Mouse (Mus musculus): ENCODE data around the gene Dgke. TPM values are rescaled to one million over a fixed set of nuclear protein-coding genes. Genes with fewer than 3 reads are reported as not detected.

Dgke gene
- polyA plus RNA-seq, 1 experiment from 2014 or later, result 3.0 TPM

- peak; percentile 33 for DNase-seq (ENCODE audit: low spot score)
- Histone ChIP-seq H3K4me2 (ENCODE audit: low read depth, low read length) (no peak overlapping the region), H3K9me3 (ENCODE audit: control insufficient read depth, low read length) (no peaks in the 10 kb centered on the region), H3K4me1 (ENCODE audit: control insufficient read depth, insufficient read depth, low read length) (no peaks in the 10 kb centered on the region), H3K27me3 (replicated peaks; ENCODE audit: control insufficient read depth, insufficient read depth, low read length) (no peaks in the 10 kb centered on the region), H3K4me3 (ENCODE audit: low read depth, low read length) (no peak overlapping the region), H3K36me3 (ENCODE audit: control insufficient read depth, insufficient read depth, low read length) (peaks cover 58% of the 10 kb centered on the region), H3K9ac (ENCODE audit: low read depth, low read length) (no peak overlapping the region), H3K27ac (replicated peaks; ENCODE audit: low read depth, low read length) (no peak overlapping the region)
- 36% methylated on average over 3 of the region's 3 CpGs for WGBS
- ATAC-seq (ENCODE audit: low read depth), result no peak
Measured at GRCm38 (mm10) chr11:89039325-89039724, 27.3 kb downstream of the Dgke start.

GRCm38 (mm10) chr11:89038496-89038895 is 28.2 kb downstream of the Dgke start:
- Histone ChIP-seq H3K27ac (replicated peaks; ENCODE audit: low read depth, low read length) (no peak overlapping the region), H3K9ac (ENCODE audit: low read depth, low read length) (no peak overlapping the region), H3K4me3 (ENCODE audit: low read depth, low read length) (no peak overlapping the region), H3K4me2 (ENCODE audit: low read depth, low read length) (no peak overlapping the region), H3K4me1 (ENCODE audit: control insufficient read depth, insufficient read depth, low read length) (no peaks in the 10 kb centered on the region), H3K27me3 (replicated peaks; ENCODE audit: control insufficient read depth, insufficient read depth, low read length) (no peaks in the 10 kb centered on the region), H3K9me3 (ENCODE audit: control insufficient read depth, low read length) (no peaks in the 10 kb centered on the region), H3K36me3 (ENCODE audit: control insufficient read depth, insufficient read depth, low read length) (peaks cover 51% of the 10 kb centered on the region)
- no peak for DNase-seq (ENCODE audit: low spot score)
- ATAC-seq (ENCODE audit: low read depth), result no peak
- 87% methylated on average over 6 of the region's 6 CpGs for WGBS

- Histone ChIP-seq H3K36me3 (ENCODE audit: control insufficient read depth, insufficient read depth, low read length) (peaks cover 22% of the 10 kb centered on the region), H3K4me2 (ENCODE audit: low read depth, low read length) (no peak overlapping the region), H3K9me3 (ENCODE audit: control insufficient read depth, low read length) (no peaks in the 10 kb centered on the region), H3K27me3 (replicated peaks; ENCODE audit: control insufficient read depth, insufficient read depth, low read length) (no peaks in the 10 kb centered on the region), H3K4me1 (ENCODE audit: control insufficient read depth, insufficient read depth, low read length) (no peaks in the 10 kb centered on the region), H3K9ac (ENCODE audit: low read depth, low read length) (no peak overlapping the region), H3K4me3 (ENCODE audit: low read depth, low read length) (no peak overlapping the region), H3K27ac (replicated peaks; ENCODE audit: low read depth, low read length) (no peak overlapping the region)
- DNase-seq (ENCODE audit: low spot score) (no peak), ATAC-seq (ENCODE audit: low read depth) (no peak)
- 82% methylated on average over 3 of the region's 3 CpGs for WGBS
Measured at GRCm38 (mm10) chr11:89035552-89035951, 31.1 kb downstream of the Dgke start.

- Histone ChIP-seq H3K4me3 (ENCODE audit: low read depth, low read length) (no peak overlapping the region), H3K27ac (replicated peaks; ENCODE audit: low read depth, low read length) (no peak overlapping the region), H3K4me1 (ENCODE audit: control insufficient read depth, insufficient read depth, low read length) (no peaks in the 10 kb centered on the region), H3K36me3 (ENCODE audit: control insufficient read depth, insufficient read depth, low read length) (peaks cover 12% of the 10 kb centered on the region), H3K9me3 (ENCODE audit: control insufficient read depth, low read length) (no peaks in the 10 kb centered on the region), H3K4me2 (ENCODE audit: low read depth, low read length) (no peak overlapping the region), H3K27me3 (replicated peaks; ENCODE audit: control insufficient read depth, insufficient read depth, low read length) (no peaks in the 10 kb centered on the region), H3K9ac (ENCODE audit: low read depth, low read length) (no peak overlapping the region)
- no peak for DNase-seq (ENCODE audit: low spot score)
- ATAC-seq (ENCODE audit: low read depth), result no peak
Measured at GRCm38 (mm10) chr11:89034592-89034991, 32.1 kb downstream of the Dgke start.

- no peak overlapping the region for H3K9ac ChIP-seq (ENCODE audit: low read depth, low read length)
- 26% methylated on average over 1 of the region's 1 CpGs for WGBS
- no peaks in the 10 kb centered on the region for H3K36me3 ChIP-seq (ENCODE audit: control insufficient read depth, insufficient read depth, low read length)
- no peaks in the 10 kb centered on the region for H3K9me3 ChIP-seq (ENCODE audit: control insufficient read depth, low read length)
- H3K4me2 ChIP-seq (ENCODE audit: low read depth, low read length), result no peak overlapping the region
- DNase-seq (ENCODE audit: low spot score) (peak; percentile 18), ATAC-seq (ENCODE audit: low read depth) (no peak)
- H3K27ac ChIP-seq (replicated peaks; ENCODE audit: low read depth, low read length), result no peak overlapping the region
- H3K4me1 ChIP-seq (ENCODE audit: control insufficient read depth, insufficient read depth, low read length), result no peaks in the 10 kb centered on the region
- no peak overlapping the region for H3K4me3 ChIP-seq (ENCODE audit: low read depth, low read length)
- H3K27me3 ChIP-seq (replicated peaks; ENCODE audit: control insufficient read depth, insufficient read depth, low read length), result no peaks in the 10 kb centered on the region
Measured at GRCm38 (mm10) chr11:89031189-89031588, 35.5 kb downstream of the Dgke start.

- Histone ChIP-seq H3K36me3 (ENCODE audit: control insufficient read depth, insufficient read depth, low read length) (no peaks in the 10 kb centered on the region), H3K4me3 (ENCODE audit: low read depth, low read length) (no peak overlapping the region), H3K27ac (replicated peaks; ENCODE audit: low read depth, low read length) (no peak overlapping the region), H3K4me2 (ENCODE audit: low read depth, low read length) (no peak overlapping the region), H3K9me3 (ENCODE audit: control insufficient read depth, low read length) (no peaks in the 10 kb centered on the region), H3K4me1 (ENCODE audit: control insufficient read depth, insufficient read depth, low read length) (no peaks in the 10 kb centered on the region), H3K27me3 (replicated peaks; ENCODE audit: control insufficient read depth, insufficient read depth, low read length) (no peaks in the 10 kb centered on the region), H3K9ac (ENCODE audit: low read depth, low read length) (no peak overlapping the region)
- ATAC-seq (ENCODE audit: low read depth) (no peak), DNase-seq (ENCODE audit: low spot score) (no peak)
- WGBS, result 82% methylated on average over 6 of the region's 6 CpGs
Measured at GRCm38 (mm10) chr11:89030552-89030951, 36.1 kb downstream of the Dgke start.

- ATAC-seq (ENCODE audit: low read depth) (no peak), DNase-seq (ENCODE audit: low spot score) (no peak)
- Histone ChIP-seq H3K27me3 (replicated peaks; ENCODE audit: control insufficient read depth, insufficient read depth, low read length) (no peaks in the 10 kb centered on the region), H3K9ac (ENCODE audit: low read depth, low read length) (no peak overlapping the region), H3K36me3 (ENCODE audit: control insufficient read depth, insufficient read depth, low read length) (no peaks in the 10 kb centered on the region), H3K4me3 (ENCODE audit: low read depth, low read length) (no peak overlapping the region), H3K9me3 (ENCODE audit: control insufficient read depth, low read length) (no peaks in the 10 kb centered on the region), H3K27ac (replicated peaks; ENCODE audit: low read depth, low read length) (no peak overlapping the region), H3K4me2 (ENCODE audit: low read depth, low read length) (no peak overlapping the region), H3K4me1 (ENCODE audit: control insufficient read depth, insufficient read depth, low read length) (no peaks in the 10 kb centered on the region)
- 49% methylated on average over 10 of the region's 10 CpGs for WGBS
Measured at GRCm38 (mm10) chr11:89028871-89029405, 37.7 kb downstream of the Dgke start.

- 52% methylated on average over 10 of the region's 10 CpGs for WGBS
Measured at GRCm38 (mm10) chr11:89027955-89028361, 38.7 kb downstream of the Dgke start.

GRCm38 (mm10) chr11:89026117-89026516 is 40.5 kb downstream of the Dgke start:
- ATAC-seq (ENCODE audit: low read depth), result no peak
- WGBS, result 88% methylated on average over 3 of the region's 3 CpGs
- H3K27ac ChIP-seq (replicated peaks; ENCODE audit: low read depth, low read length), result no peak overlapping the region
- H3K4me3 ChIP-seq (ENCODE audit: low read depth, low read length), result no peak overlapping the region
- no peaks in the 10 kb centered on the region for H3K9me3 ChIP-seq (ENCODE audit: control insufficient read depth, low read length)
- no peaks in the 10 kb centered on the region for H3K4me1 ChIP-seq (ENCODE audit: control insufficient read depth, insufficient read depth, low read length)
- H3K27me3 ChIP-seq (replicated peaks; ENCODE audit: control insufficient read depth, insufficient read depth, low read length), result no peaks in the 10 kb centered on the region
- H3K4me2 ChIP-seq (ENCODE audit: low read depth, low read length), result no peak overlapping the region
- H3K36me3 ChIP-seq (ENCODE audit: control insufficient read depth, insufficient read depth, low read length), result no peaks in the 10 kb centered on the region
- no peak for DNase-seq (ENCODE audit: low spot score)
- H3K9ac ChIP-seq (ENCODE audit: low read depth, low read length), result no peak overlapping the region

More at GRCm38 (mm10) chr11:89027955-89028361, 38.7 kb downstream of the Dgke start:
- H3K36me3 ChIP-seq (ENCODE audit: control insufficient read depth, insufficient read depth, low read length), result no peaks in the 10 kb centered on the region
- H3K9ac ChIP-seq (ENCODE audit: low read depth, low read length), result no peak overlapping the region
- no peaks in the 10 kb centered on the region for H3K4me1 ChIP-seq (ENCODE audit: control insufficient read depth, insufficient read depth, low read length)
- H3K9me3 ChIP-seq (ENCODE audit: control insufficient read depth, low read length), result no peaks in the 10 kb centered on the region
- H3K4me3 ChIP-seq (ENCODE audit: low read depth, low read length), result no peak overlapping the region
- no peaks in the 10 kb centered on the region for H3K27me3 ChIP-seq (replicated peaks; ENCODE audit: control insufficient read depth, insufficient read depth, low read length)
- no peak for ATAC-seq (ENCODE audit: low read depth)
- no peak overlapping the region for H3K27ac ChIP-seq (replicated peaks; ENCODE audit: low read depth, low read length)
- H3K4me2 ChIP-seq (ENCODE audit: low read depth, low read length), result no peak overlapping the region
- DNase-seq (ENCODE audit: low spot score), result peak; percentile 36
